Mouse (Mus musculus) brain, adult 2 months (tissue): ENCODE results near the gene Hfe2.

ENCODE experiments used
- DNase-seq: peaks from one replicate; pipeline ENCODE4 v3.0.0; 2011; ENCODE audit warnings: low read depth, low spot score

Hfe2 gene

GRCm38 (mm10) chr3:96526864-96527542, 2.0 kb downstream of the Hfe2 start:
- DNase-seq = peak; percentile 8

DNA sequence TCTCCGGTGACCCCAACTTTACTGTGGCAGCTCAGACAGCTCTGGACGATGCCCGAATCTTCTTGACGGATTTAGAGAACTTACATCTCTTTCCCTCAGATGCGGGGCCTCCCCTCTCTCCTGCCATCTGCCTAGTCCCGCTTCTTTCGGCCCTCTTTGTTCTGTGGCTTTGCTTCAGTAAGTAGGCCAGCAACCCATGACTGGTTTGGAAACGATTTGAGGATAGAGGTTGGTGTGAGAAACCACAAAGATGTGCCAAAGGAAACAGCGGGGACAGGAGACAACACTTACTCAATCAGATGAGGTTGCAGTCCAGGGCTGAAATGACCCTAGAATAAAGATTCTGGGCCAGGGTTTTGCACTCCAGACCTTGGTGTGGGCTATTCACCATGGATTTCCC, 3.5 kb downstream of the Hfe2 start:
- no peak for DNase-seq

GRCm38 (mm10) chr3:96532050-96532449, 7.1 kb downstream of the Hfe2 start:
- DNase-seq = no peak

DNA sequence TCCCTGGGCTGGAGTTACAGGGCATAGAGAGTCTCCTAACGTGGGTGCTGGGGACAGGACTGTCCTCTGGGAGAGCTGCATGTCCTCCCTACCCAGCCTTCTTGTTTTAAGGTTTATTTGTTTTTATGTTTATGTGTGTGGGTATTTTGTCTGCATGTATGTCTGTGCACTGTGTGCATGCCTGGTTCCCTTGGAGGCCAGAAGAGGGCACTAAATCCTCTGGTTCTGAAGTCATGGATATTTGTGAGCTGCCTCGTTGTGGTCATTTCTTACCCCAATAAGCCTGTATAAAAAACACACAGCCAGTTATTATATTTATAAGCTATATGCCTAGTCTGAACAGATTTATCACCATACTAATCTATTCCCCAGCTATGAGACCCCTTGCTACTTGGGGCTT, 9.3 kb downstream of the Hfe2 start:
- no peak for DNase-seq

GRCm38 (mm10) chr3:96539316-96539715, 14.3 kb downstream of the Hfe2 start:
- no peak for DNase-seq

DNA sequence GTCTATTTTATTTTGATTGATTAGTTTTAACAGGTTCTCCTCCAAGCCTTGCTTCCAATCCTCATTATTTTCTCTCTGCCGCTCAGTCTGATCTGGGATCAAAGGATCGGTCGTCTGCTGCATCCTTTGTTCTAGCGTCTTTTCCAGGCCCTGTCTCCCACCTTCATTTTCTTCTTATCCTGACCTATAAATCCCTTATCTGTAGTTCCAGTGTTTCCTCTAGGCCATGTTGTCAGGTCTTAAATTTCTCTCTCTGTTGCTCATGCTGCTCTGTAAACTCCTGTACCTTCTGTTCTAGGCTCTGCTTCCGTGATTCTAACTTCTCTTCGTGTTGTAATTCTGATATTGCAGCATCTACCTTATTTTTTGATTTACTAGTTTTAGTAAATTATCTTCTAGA, 15.8 kb downstream of the Hfe2 start:
- DNase-seq = no peak

GRCm38 (mm10) chr3:96541328-96542078, 16.5 kb downstream of the Hfe2 start:
- peak; percentile 59 for DNase-seq

GRCm38 (mm10) chr3:96542554-96542953, 17.6 kb downstream of the Hfe2 start:
- DNase-seq = peak; percentile 31

- peak; percentile 82 for DNase-seq
Observed at GRCm38 (mm10) chr3:96543345-96543744, 18.4 kb downstream of the Hfe2 start.

DNA sequence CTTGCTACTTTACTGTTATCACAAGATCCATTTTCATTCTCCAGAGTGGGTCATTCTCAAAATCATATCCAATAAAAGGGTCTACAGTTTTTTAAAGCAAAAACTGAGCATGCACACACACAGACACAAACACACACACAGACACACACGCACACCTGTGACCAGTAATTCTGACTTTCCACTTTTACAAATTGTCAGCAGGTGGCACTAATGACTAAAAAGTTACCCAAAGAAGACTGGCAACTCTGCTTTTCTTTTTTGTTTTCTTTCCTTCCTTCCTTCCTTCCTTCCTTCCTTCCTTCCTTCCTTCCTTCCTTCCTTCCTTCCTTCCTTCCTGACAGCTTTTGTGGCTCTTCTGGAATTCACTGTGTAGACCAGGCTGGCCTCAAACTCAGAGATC, 20.6 kb downstream of the Hfe2 start:
- DNase-seq = no peak

GRCm38 (mm10) chr3:96546880-96547279, 21.9 kb downstream of the Hfe2 start:
- DNase-seq = no peak

DNA sequence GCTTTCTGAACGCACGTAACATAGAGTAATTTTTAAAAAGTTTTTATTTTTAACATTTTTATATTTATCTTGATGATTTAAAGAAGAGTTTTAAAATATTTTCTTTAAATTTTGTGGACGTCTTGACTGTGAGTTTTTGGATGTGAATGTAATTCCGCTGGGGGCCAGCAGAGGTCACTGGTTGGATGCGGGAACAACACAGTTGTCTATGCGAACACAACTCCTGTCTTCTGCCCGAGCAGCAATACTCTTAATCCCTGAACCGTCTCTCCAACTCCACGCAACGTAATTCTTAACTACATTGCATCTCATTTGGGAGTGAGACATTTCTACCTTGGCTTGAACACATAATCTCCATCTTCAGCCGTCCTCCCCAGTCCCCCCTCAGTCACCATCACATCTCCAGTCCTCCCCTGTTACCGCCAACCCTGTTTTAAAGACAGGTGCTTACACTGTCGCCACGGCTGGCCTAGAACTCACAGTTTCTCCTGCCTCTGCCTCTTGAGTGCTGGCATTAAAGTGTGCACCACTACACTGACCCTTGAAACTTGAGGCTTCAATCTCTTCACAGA, 22.5 kb downstream of the Hfe2 start:
- peak; percentile 81 for DNase-seq

- no peak for DNase-seq
Observed at GRCm38 (mm10) chr3:96548824-96549223, 23.9 kb downstream of the Hfe2 start.

- no peak for DNase-seq
Observed at GRCm38 (mm10) chr3:96549346-96549745, 24.4 kb downstream of the Hfe2 start.

DNA sequence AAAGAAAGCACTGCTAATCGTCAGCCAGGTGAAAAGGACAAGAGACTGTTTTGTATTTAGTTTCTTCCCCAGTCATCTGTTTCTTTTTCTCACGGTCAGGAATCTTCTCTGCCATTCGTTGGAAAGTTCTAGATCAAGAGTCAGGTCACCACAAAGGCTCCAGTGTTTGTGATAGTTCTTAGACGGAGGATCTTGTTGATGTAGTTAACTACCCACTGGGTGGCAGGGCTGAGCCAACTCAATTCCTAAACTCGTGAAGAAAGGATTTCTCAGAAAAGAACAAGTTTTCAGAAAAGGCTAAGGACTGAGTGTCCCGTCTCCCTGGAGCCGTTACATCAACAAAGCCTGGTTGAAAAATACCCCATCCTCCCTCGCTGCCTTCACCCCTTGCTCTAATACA, 26.2 kb downstream of the Hfe2 start:
- peak; percentile 79 for DNase-seq

DNA sequence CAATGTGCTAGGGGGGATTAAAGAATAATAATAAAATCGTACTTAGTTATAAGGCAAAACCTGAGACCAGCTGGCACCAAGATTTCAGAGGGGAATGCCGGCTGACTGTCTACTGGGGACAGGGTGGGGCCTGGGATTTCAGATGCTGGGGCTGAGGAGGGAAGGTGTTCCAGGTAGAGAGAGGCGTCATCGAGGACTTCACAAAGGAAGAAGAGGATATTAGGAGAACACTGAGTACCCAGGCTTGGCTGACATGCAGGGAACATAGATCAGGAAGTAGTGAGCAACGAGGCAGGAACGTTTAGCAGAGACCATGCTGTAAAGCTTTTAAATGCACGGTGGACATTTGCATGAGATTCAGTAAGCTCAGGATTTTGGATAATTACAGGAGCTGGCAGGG, 26.9 kb downstream of the Hfe2 start:
- DNase-seq = no peak

- no peak for DNase-seq
Observed at GRCm38 (mm10) chr3:96553601-96554000, 28.6 kb downstream of the Hfe2 start.

DNA sequence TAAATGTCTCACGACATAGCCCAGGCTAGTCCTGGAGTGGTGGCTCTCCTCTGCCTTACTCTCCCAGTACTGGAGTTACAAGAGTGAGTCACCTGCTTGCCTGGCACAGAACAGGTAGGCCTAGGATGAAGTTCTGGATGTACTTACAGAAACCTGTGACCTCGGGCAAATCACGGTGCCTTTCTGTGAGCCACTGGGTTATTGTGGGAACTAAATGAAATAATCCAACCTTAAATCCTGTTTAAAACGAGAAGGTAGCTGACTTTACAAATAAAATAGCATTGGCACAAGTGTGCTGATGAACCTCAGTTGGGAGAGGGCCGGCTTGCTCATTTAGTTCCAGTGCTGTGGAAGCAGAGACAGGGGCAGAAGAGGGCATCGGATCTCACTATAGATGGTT, 29.3 kb downstream of the Hfe2 start:
- DNase-seq = no peak

DNA sequence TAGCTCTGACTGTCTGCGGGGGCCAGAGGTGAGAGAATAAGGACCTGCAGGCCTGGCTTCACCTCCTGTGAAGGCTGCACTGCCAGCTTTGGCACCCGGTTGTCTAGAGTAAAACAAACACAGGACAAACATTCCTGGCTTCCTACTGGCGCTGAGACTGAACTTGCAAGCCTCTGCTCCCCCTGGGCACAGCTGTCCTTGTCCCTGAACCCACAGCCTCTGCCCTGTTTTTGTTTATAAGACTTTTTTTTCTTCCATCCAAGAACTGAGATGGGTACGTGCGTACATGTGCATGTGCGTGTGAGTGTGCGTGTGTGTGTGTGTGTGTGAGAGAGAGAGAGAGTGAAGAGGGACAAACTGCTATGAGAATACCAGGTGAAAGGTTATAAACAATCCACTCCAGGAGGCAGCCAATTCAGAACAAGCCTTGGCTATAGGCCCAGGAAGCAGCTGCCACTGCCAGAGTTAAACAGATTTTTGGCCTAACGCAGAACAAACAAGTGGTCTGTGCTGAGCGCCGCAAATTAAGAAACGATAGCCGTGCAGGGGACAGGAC, 30.1 kb downstream of the Hfe2 start:
- peak; percentile 59 for DNase-seq

DNA sequence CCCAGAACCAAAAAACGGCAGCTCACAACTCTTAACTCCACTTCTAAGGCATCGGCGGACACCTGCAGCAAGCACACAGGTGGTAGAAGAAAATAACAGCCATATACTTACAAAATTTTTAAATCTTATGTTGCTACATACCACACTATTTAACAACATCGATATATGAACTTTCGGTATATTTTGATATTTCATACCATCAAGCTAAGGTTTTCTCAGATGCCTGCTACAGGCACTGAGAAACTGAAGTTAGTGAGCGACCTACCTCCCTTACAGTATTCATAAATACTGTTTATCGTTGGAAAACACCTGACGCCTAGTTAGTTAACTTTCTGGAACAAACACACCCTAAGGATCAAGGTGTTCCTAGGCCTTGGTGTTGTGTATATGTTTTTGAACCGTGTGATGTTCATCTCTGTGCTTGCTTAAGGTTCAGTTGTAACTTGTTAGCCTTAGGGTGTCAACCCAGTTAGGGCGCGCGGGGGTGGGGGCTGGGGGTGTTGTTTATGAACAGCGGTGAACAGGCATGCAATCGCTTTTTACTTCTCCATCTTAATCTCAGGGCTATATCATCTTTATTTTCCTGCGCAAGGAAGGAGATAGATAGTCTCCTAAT, 31.1 kb downstream of the Hfe2 start:
- no peak for DNase-seq

- no peak for DNase-seq
Observed at GRCm38 (mm10) chr3:96556651-96557635, 32.0 kb downstream of the Hfe2 start.
